Mouse (Mus musculus): ENCODE measurements around the gene Zc2hc1b.

DNA sequence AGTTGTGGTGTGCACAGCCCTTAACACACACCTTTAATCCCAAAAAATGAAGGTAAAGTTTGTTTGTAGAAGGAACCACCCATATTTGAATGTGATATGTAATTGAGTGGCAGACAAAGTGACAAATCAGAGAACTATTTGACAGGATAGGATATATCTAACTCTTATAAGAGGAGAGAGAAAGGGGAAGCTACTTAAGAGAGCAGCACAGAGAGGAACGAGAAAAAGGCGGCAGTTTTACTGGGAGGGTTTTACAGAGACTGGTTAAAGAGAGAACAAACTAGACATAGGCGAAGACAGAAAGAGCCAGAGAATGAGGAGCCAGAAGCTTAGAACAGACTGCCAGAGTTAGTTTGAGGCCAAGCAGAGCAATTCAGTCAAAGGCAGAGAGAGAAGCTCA, 23.0 kb upstream of the Zc2hc1b start:
- TF ChIP-seq CTCF (IDR thresholded peaks at IDR 0.05; ENCODE audit: borderline replicate concordance, insufficient read depth, low read length), result no peak
- TF ChIP-seq POLR2A (IDR thresholded peaks at IDR 0.05; ENCODE audit: low read depth, low read length), result no peak
